Mouse (Mus musculus): ENCODE data around the gene Padi3.

GRCm38 (mm10) chr4:140779803-140780397 is 30.5 kb downstream of the Padi3 start:
- TF ChIP-seq POLR2A (IDR thresholded peaks at IDR 0.05; ENCODE audit: low read depth, low read length) (no peak), CTCF (conservative IDR thresholded peaks at IDR 0.05; ENCODE audit: insufficient read depth, insufficient read length, low read depth, low read length) (no peak)
